Mouse (Mus musculus) embryonic facial prominence, embryonic 15.5 days (tissue): Measurements from ENCODE around the gene Sumo3. TPM values are rescaled to one million over a fixed set of nuclear protein-coding genes. Genes with fewer than 3 reads are reported as not detected.

ENCODE experiments used
- ATAC-seq: fragments of 200-750 bp; cut with Nextera tagmentation; 2 replicates; pipeline ENCODE4 v1.8.0; 2017; ENCODE audit warnings: low read depth, moderate TSS enrichment; ENCODE audit not compliant: insufficient number of reproducible peaks, low FRiP score, low TSS enrichment
- H3K27ac ChIP-seq: fragments of 300-500 bp; sonication (generic); replicated peaks from 2 replicates; pipeline ENCODE4 v1.5.1; 2015; ENCODE audit warnings: mild to moderate bottlenecking, inconsistent platforms
- H3K27me3 ChIP-seq: fragments of 300-500 bp; sonication (generic); 2 replicates; pipeline ENCODE4 v1.6.1; 2015; ENCODE audit warnings: inconsistent platforms
- H3K36me3 ChIP-seq: fragments of 300-500 bp; sonication (generic); 2 replicates; pipeline ENCODE4 v1.6.1; 2015; ENCODE audit warnings: mild to moderate bottlenecking, inconsistent platforms
- H3K4me1 ChIP-seq: fragments of 300-500 bp; sonication (generic); 2 replicates; pipeline ENCODE4 v1.6.1; 2015; ENCODE audit warnings: inconsistent platforms
- H3K4me2 ChIP-seq: fragments of 300-500 bp; sonication (generic); replicated peaks from 2 replicates; pipeline ENCODE4 v1.6.1; 2015; ENCODE audit warnings: mild to moderate bottlenecking, inconsistent platforms
- H3K4me3 ChIP-seq: fragments of 300-500 bp; sonication (generic); replicated peaks from 2 replicates; pipeline ENCODE4 v1.5.1; 2015; ENCODE audit warnings: mild to moderate bottlenecking, inconsistent platforms
- H3K9ac ChIP-seq: fragments of 300-500 bp; sonication (generic); 2 replicates; pipeline ENCODE4 v1.6.1; 2015; ENCODE audit warnings: inconsistent platforms
- H3K9me3 ChIP-seq: fragments of 300-500 bp; sonication (generic); replicated peaks from 2 replicates; pipeline ENCODE4 v1.6.1; 2016; ENCODE audit warnings: inconsistent platforms
- WGBS: fragments of 180-500 bp; shearing (Covaris S2); methylation state at CpG from one replicate; pipeline ENCODE4 v1.1.7; 2015; 5-methylcytosine and 5-hydroxymethylcytosine counted together
- polyA plus RNA-seq: library from polyadenylated mRNA; unstranded; fragments of >200 nt; fragmentation: Nextera tagmentation; extraction: Ambion mirVana; gene quantifications from 2 replicates; pipeline ENCODE4 v1.2.1, GENCODE M21; 2015

Sumo3 gene
- polyA plus RNA-seq, 1 experiment from 2014 or later = 323 TPM

DNA sequence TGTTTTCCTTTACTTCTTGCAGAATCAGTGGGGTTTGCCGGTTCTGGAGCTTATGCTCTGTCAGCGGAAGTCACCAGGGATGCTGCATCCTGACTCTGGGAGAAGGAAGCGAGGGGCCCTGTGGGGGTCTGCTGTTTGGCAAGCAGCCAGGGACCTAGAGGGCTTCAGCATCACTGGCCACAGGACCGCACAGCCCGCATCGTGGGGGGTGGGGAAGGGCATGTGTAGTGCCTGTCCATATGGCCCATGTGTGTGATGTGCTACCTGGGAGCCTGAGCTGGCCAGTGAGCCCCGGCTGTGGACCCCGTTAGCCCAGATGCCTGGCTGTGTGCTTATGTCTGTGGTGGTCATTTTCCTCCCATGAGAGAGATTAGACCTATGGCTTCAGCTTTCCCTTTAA, 16.1 kb upstream of the Sumo3 start:
- Histone ChIP-seq H3K9ac (no peak overlapping the region), H3K4me2 (no peak overlapping the region), H3K4me3 (no peak overlapping the region), H3K27me3 (no peaks in the 10 kb centered on the region), H3K9me3 (no peaks in the 10 kb centered on the region), H3K27ac (no peak overlapping the region), H3K36me3 (peaks cover 69% of the 10 kb centered on the region), H3K4me1 (no peaks in the 10 kb centered on the region)
- ATAC-seq = no peak
- 85% methylated on average over 8 of the region's 8 CpGs for WGBS

DNA sequence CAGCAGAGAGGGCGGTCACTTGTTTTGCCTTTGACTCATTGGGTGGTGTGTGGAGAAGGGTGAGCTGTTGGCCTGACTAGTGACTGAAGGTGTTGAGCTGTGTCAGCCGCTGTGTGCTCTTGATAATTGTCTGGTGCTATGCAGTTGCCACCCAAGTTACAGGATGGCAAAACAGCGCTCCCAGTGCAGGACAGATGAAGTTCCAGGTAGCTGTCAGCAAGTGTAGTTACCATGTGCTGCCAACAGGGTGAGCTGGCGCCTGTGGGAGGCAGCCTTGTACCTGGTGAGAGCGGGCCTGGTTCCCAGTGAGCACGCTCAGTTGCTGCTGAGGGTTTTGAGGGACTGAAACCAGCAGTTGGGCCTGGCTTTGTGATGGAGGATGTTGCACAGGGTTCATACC, 15.1 kb upstream of the Sumo3 start:
- WGBS = 40% methylated on average over 6 of the region's 6 CpGs
- Histone ChIP-seq H3K36me3 (peaks cover 79% of the 10 kb centered on the region), H3K9ac (no peak overlapping the region), H3K9me3 (no peaks in the 10 kb centered on the region), H3K4me1 (no peaks in the 10 kb centered on the region), H3K4me2 (no peak overlapping the region), H3K27me3 (no peaks in the 10 kb centered on the region), H3K27ac (no peak overlapping the region), H3K4me3 (no peak overlapping the region)
- peak; percentile 22; the same call in 1 of the 2 replicates for ATAC-seq

DNA sequence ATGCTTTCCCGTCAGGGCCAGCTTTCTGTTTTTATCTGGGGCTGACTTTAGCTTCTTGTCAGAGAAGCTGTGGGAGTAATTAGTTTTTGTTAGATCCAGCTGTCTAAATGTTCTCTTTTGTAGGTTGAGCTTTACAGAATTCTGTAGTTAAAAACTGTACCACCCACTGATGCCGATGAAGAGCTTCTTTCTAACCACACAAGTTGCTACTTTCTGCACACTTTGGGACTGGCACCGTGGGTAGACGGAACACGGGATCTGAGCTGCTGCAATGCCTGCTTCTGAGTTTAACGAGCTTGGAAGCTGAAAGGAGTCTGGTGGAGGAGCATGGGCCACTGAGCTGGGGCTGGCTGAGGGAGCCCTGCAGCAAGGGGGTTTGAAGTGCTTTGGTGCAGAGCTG, 14.4 kb upstream of the Sumo3 start:
- H3K36me3 ChIP-seq = peaks cover 84% of the 10 kb centered on the region
- H3K27ac ChIP-seq = no peak overlapping the region
- no peak overlapping the region for H3K4me3 ChIP-seq
- no peaks in the 10 kb centered on the region for H3K4me1 ChIP-seq
- no peak overlapping the region for H3K9ac ChIP-seq
- H3K27me3 ChIP-seq = no peaks in the 10 kb centered on the region
- ATAC-seq = no peak
- no peaks in the 10 kb centered on the region for H3K9me3 ChIP-seq
- WGBS = 78% methylated on average over 6 of the region's 6 CpGs
- H3K4me2 ChIP-seq = no peak overlapping the region

DNA sequence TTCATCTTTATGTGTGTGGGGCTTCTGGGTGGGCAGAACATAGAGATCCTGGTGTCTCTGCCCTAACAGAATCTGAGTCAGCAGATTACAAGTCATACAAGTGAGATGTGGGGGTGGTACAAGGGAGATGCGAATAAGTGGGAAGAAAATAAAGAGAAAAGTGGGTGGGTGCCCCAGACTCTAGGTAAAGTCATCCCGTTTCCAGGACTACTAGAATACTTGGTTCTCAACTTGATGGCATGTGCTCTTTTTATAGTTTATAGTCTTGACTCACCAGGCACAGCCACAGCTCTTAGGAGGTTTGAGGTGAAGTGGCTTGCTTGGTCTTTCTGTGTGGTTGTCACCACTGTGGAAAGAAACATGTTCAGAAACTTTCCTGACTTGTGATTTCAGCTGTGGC, 9.8 kb upstream of the Sumo3 start:
- 91% methylated on average over 2 of the region's 2 CpGs for whole genome bisulfite sequencing
- no peak overlapping the region for H3K9ac ChIP-seq
- H3K9me3 ChIP-seq = no peaks in the 10 kb centered on the region
- peaks cover 77% of the 10 kb centered on the region for H3K36me3 ChIP-seq
- no peak overlapping the region for H3K4me3 ChIP-seq
- H3K27me3 ChIP-seq = no peaks in the 10 kb centered on the region
- ATAC-seq = no peak
- H3K4me2 ChIP-seq = no peak overlapping the region
- no peaks in the 10 kb centered on the region for H3K4me1 ChIP-seq
- H3K27ac ChIP-seq = no peak overlapping the region

DNA sequence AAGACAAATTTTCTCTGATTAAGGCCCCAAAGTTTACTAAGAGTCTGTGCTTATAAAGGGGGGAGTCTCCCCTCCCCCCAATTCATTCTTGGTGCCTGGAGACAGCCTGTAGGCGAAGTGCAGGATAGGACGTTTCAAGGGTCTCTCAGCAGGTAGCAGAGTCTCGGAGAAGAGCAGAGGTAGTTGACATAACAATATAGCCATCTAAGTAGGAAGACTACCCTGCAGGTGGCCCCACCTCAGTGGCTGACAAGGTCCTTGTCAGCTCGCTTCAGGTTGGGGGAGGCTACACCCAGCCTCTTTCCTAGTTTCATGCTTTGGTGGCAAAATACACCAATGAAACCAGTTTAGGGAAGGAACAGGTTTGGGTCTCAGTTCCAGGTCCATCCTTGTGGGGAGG, 2.9 kb upstream of the Sumo3 start:
- Histone ChIP-seq H3K27me3 (no peaks in the 10 kb centered on the region), H3K4me3 (no peak overlapping the region), H3K9me3 (no peaks in the 10 kb centered on the region), H3K27ac (no peak overlapping the region), H3K9ac (no peak overlapping the region), H3K4me1 (peaks cover 22% of the 10 kb centered on the region), H3K36me3 (peaks cover 19% of the 10 kb centered on the region), H3K4me2 (no peak overlapping the region)
- no peak for ATAC-seq
- 56% methylated on average over 4 of the region's 4 CpGs for WGBS

DNA sequence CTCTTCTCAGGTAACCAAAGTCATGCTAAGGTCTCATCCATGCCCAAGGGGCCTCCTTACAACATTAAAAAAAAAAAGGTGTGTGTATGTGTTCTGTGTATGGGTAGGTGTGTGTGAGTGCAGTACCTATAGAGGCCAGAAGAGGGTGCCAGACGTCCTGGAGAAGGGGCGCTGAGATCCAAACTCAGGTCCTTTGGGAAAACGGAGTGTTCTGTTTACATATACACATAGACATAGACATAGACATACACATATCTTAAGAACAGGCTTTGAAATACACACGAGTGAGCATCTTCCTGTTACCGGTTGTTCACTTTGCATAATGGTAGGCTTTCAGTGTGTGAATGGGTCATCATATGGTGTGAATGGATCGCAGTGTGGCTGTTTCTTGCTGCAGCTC, 1.8 kb upstream of the Sumo3 start:
- H3K9ac ChIP-seq = no peak overlapping the region
- ATAC-seq = no peak
- 95% methylated on average over 6 of the region's 6 CpGs for WGBS

DNA sequence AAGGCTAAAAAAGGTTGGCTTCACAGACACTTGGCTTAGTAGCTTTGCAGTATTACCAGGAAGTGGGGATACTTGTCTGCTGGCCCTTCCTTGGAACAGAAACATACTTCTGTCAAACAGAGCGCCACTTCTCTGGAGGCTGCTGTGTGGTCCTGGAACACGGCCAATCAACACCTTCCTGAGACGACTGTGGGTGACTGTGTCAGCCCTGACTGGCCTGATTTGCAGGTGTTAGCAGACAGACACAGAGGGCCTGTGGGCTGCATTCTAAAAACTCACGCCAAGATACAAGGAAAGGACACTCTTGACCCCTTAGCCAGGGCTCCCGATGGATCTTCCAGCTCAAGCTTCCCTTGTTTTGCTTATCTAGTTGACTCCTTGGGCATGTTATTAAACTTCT, 939 bp upstream of the Sumo3 start:
- Histone ChIP-seq H3K27me3 (no peaks in the 10 kb centered on the region), H3K36me3 (peaks cover 11% of the 10 kb centered on the region), H3K4me1 (peaks cover 22% of the 10 kb centered on the region), H3K9ac (no peak overlapping the region), H3K9me3 (no peaks in the 10 kb centered on the region), H3K27ac (peak overlapping the region; percentile 99; the same call in 1 of the 2 replicates), H3K4me3 (no peak overlapping the region), H3K4me2 (no peak overlapping the region)
- WGBS = 78% methylated on average over 5 of the region's 5 CpGs
- no peak for ATAC-seq

More for the DNA sequence above, 1.8 kb upstream of the Sumo3 start:
- Histone ChIP-seq H3K27ac (no peak overlapping the region), H3K4me3 (no peak overlapping the region), H3K4me1 (peaks cover 22% of the 10 kb centered on the region), H3K4me2 (no peak overlapping the region), H3K9me3 (no peaks in the 10 kb centered on the region), H3K36me3 (peaks cover 12% of the 10 kb centered on the region; the same call in 1 of the 2 replicates), H3K27me3 (no peaks in the 10 kb centered on the region)

DNA sequence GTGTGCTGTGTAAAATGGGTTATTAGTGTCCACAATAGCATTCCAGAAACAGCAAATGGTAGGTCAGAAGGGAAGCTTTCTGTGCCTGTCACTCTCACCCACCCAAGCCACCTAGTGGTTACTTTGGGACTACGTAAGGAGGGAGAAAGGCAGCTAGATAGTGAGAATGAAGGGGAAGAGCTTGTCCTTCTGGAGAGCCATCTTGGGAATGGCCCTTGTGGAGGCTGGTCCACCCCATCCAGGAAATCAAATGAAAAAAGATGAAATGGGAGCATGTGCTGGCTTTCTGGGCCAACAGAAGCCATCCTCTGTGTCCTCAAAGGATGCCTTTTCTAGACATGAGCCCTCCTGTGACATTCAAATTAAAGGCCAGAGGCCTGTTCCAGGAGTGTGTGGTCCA, 529 bp upstream of the Sumo3 start:
- Histone ChIP-seq H3K27ac (peak overlapping the region; percentile 99), H3K4me2 (peak overlapping the region; percentile 87), H3K9me3 (no peaks in the 10 kb centered on the region), H3K9ac (no peak overlapping the region), H3K27me3 (no peaks in the 10 kb centered on the region), H3K36me3 (peaks cover 15% of the 10 kb centered on the region), H3K4me1 (peaks cover 22% of the 10 kb centered on the region), H3K4me3 (peak overlapping the region; percentile 67)
- WGBS = 43% methylated on average over 1 of the region's 1 CpGs
- ATAC-seq = no peak

DNA sequence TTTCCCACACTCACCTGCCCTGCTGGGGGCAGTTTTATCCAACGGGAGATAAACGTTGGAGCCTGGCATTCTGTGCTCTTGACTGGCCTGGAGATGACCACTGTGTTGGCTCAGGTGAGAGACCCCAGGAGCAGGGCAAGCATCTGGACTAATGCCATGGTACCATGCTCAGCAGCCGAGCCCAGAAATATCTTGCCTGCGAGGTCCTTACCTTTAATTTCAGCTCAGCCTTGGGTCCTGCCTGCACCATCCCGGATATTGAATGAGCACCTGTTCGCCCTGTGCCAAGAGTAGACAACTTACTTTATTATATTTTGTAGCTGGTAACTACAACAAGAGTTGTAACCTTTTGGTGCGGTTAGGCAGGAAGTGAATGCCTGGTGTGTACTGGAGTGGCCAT, 958 bp downstream of the Sumo3 start:
- Histone ChIP-seq H3K9me3 (no peaks in the 10 kb centered on the region), H3K27ac (peak overlapping the region; percentile 99), H3K36me3 (peaks cover 30% of the 10 kb centered on the region), H3K4me1 (peaks cover 22% of the 10 kb centered on the region), H3K27me3 (no peaks in the 10 kb centered on the region), H3K4me3 (peak overlapping the region; percentile 67), H3K9ac (peak overlapping the region; percentile 71), H3K4me2 (peak overlapping the region; percentile 87)
- 43% methylated on average over 7 of the region's 7 CpGs for WGBS
- ATAC-seq = no peak

DNA sequence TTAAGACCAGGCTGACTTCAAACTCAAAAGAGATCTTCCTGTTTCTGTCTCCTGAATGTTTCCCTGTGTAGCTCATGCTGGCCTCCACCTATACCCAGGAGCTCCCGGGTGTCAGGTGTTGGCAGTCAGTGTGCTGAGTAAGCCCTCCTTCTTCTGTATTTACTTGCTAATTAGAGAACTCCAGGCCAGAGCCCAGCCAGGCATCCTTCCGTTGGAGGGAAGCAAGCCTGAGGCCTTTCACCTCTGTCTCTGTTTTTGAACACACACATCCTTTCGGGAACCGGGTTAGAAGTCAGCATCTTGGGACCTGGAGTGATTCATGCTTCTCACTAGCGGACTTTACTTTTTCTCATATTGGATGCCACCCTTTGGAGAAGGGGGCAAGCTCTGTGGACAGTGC, 1.5 kb downstream of the Sumo3 start:
- 58% methylated on average over 5 of the region's 5 CpGs for WGBS
- peaks cover 22% of the 10 kb centered on the region for H3K4me1 ChIP-seq
- H3K4me3 ChIP-seq = peak overlapping the region; percentile 67
- H3K9ac ChIP-seq = no peak overlapping the region
- no peak overlapping the region for H3K27ac ChIP-seq
- peaks cover 35% of the 10 kb centered on the region for H3K36me3 ChIP-seq
- H3K4me2 ChIP-seq = peak overlapping the region; percentile 87
- no peak for ATAC-seq
- no peaks in the 10 kb centered on the region for H3K9me3 ChIP-seq
- no peaks in the 10 kb centered on the region for H3K27me3 ChIP-seq

DNA sequence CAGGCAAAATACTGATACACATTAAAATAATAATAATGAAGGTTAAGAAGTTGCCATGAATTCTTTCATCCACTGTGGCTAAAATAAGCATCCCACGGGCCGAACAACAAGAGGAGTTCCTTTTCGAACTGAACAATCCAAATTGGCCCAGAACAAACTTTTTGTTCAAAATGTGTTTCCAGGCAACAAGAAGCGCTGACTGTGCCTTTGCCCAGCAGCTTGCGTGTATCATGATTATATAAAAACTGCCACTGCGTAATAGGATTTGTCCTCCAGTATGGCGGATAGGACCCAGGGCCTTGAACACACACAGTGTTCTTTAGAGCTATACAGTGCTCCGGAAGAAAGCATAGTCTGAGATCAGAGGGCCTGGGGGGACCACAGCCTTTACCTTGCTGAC, 2.7 kb downstream of the Sumo3 start:
- no peak overlapping the region for H3K27ac ChIP-seq
- H3K4me2 ChIP-seq = no peak overlapping the region
- WGBS = 88% methylated on average over 8 of the region's 8 CpGs
- H3K9me3 ChIP-seq = no peaks in the 10 kb centered on the region
- ATAC-seq = no peak
- H3K4me3 ChIP-seq = no peak overlapping the region
- no peak overlapping the region for H3K9ac ChIP-seq
- no peaks in the 10 kb centered on the region for H3K27me3 ChIP-seq
- peaks cover 22% of the 10 kb centered on the region for H3K4me1 ChIP-seq
- H3K36me3 ChIP-seq = peaks cover 45% of the 10 kb centered on the region

DNA sequence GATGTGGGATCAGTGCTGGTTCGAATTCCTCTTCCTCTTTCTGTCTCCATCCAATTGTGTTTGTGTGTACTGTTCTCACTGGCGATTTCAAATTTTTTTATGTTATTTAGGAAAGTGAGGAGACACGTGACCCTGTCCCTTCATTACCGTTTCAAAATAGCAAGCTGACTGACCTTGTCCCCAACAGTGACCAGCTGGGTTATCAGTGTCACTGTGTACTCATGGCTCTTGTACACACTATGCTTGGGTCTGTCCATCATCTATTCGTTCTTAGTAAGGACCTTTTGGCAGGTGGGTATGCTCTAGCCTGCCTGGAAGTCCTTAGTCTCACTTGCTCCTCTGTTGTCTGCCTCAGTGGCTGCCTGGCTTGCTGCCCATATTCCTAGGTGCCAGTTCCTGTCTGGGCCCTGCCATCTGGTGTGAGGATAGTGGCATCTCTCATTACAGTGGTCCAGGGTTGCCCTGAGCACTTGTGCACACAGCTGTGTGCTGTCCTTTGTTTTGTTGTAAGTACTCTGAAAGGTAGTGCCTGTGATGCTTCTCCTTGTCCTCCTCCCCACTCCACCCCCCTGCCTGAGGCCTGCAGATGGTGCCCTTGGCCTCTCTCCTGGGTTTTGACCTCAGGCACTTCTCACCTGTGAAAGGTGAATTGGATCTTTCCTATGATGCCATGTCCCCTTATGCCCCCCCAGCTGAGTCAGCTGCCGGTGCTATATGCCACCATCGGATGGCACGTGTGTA, 4.5 kb downstream of the Sumo3 start:
- 88% methylated on average over 8 of the region's 8 CpGs for WGBS

More for the DNA sequence above, 4.5 kb downstream of the Sumo3 start:
- no peak for ATAC-seq
- Histone ChIP-seq H3K4me3 (no peak overlapping the region), H3K4me1 (peaks cover 19% of the 10 kb centered on the region), H3K9ac (no peak overlapping the region), H3K27me3 (no peaks in the 10 kb centered on the region), H3K9me3 (no peaks in the 10 kb centered on the region), H3K4me2 (no peak overlapping the region), H3K36me3 (peaks cover 61% of the 10 kb centered on the region), H3K27ac (no peak overlapping the region)
